Mouse (Mus musculus) myocyte (in vitro differentiated cells): ENCODE results near the gene Dlg2.

Source experiments
- MAX ChIP-seq: IDR thresholded peaks from one replicate; pipeline ENCODE4 v1.6.1; 2011; ENCODE audit warnings: low read depth, mild to moderate bottlenecking, control low read depth
- MYOG ChIP-seq, 3 experiments: IDR thresholded peaks; one replicate each; pipeline ENCODE4 v1.6.1; 2011; ENCODE audit warnings: control low read depth in 2 of 3, low read depth in 2 of 3, mild to moderate bottlenecking in 2 of 3; ENCODE audit not compliant: insufficient read length in 2 of 3, control insufficient read depth in 1 of 3, insufficient read depth in 1 of 3
- POLR2A ChIP-seq: IDR thresholded peaks from one replicate; pipeline ENCODE4 v1.6.1; 2011; ENCODE audit warnings: low read depth, mild to moderate bottlenecking, control low read depth, moderate library complexity; ENCODE audit not compliant: insufficient read length
- POLR2AphosphoS2 ChIP-seq: IDR thresholded peaks from one replicate; pipeline ENCODE4 v1.6.1; 2011; ENCODE audit warnings: low read depth, control low read depth; ENCODE audit not compliant: insufficient read length
- USF1 ChIP-seq: IDR thresholded peaks from one replicate; pipeline ENCODE4 v1.6.1; 2011; ENCODE audit warnings: low read depth, mild to moderate bottlenecking, control low read depth, moderate library complexity

DNA sequence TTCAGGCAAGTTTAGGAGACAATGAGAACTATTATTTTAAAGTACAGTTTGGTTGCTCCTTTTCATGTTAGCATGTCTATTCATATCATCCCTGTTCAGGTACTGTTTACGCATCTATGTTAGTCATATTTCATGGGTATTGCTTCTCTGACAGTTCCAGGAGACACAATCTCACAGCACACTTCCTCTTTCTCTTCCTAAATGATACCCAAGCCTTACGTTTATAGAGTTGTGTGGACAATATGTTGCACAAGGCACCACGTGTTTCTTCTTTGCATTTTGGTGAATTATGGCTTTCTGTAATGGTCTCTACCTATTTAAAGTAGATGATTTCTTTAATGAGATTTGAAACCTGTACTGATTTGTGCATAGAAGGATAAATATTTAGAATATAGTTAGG lies 990.6 kb downstream of the Dlg2 start:
- TF ChIP-seq POLR2AphosphoS2 = no peak
- no peak for TF ChIP-seq USF1
- TF ChIP-seq MAX = no peak
- TF ChIP-seq POLR2A = no peak
- TF ChIP-seq MYOG (IDR thresholded peaks at IDR 0.05; ENCODE audit: control insufficient read depth in 1 of 3, insufficient read depth in 1 of 3, insufficient read length in 2 of 3, low read depth in 2 of 3) = no peak
